Mouse (Mus musculus) CH12.LX (cell line): Measurements from ENCODE around the gene 3830406C13Rik. TPM values are rescaled to one million over a fixed set of nuclear protein-coding genes. Genes with fewer than 3 reads are reported as not detected.

Source experiments
- DNase-seq: peaks from one replicate; pipeline ENCODE4 v3.0.0-alpha.2; 2013; ENCODE audit errors: extremely low read depth
- H3K27ac ChIP-seq: 2 replicates; pipeline ENCODE4 v1.5.1; 2012; ENCODE audit warnings: low read depth, mild to moderate bottlenecking, control low read depth, moderate library complexity; ENCODE audit not compliant: insufficient read depth
- H3K27me3 ChIP-seq: replicated peaks from 2 replicates; pipeline ENCODE3; 2012; ENCODE audit warnings: inconsistent platforms
- H3K36me3 ChIP-seq, 2 experiments: replicated peaks in 1 of 2; 2 replicates each; pipeline versions ENCODE3 to v1.6.1; 2012; ENCODE audit warnings: inconsistent platforms in 1 of 2, low read length in 1 of 2, mild to moderate bottlenecking in 1 of 2, mixed read lengths in 1 of 2, moderate library complexity in 1 of 2; ENCODE audit not compliant: control insufficient read depth in 1 of 2, insufficient read depth in 1 of 2
- H3K4me1 ChIP-seq, 2 experiments: 2 replicates each; pipeline ENCODE4 v1.6.1; 2012; ENCODE audit warnings: inconsistent platforms in 1 of 2, moderate library complexity in 1 of 2; ENCODE audit not compliant: insufficient read depth in 2 of 2, control insufficient read depth in 1 of 2
- H3K4me2 ChIP-seq: 2 replicates; pipeline ENCODE4 v1.6.1; 2012; ENCODE audit warnings: low read depth, mild to moderate bottlenecking, control low read depth; ENCODE audit not compliant: poor library complexity, insufficient read depth, severe bottlenecking
- H3K4me3 ChIP-seq, 3 experiments: fragments of 150-350 bp in 1 of 3; sonication (generic) in 1 of 3; replicated peaks in 1 of 3; 2 replicates each; pipeline versions ENCODE3 to v1.5.1; 2011 to 2012; ENCODE audit warnings: low read depth in 2 of 3, low read length in 2 of 3, mild to moderate bottlenecking in 2 of 3, moderate library complexity in 2 of 3, control low read depth in 1 of 3, improper control_type of control experiment in 1 of 3, inconsistent platforms in 1 of 3, mixed read lengths in 1 of 3; ENCODE audit not compliant: poor library complexity in 1 of 3
- H3K79me2 ChIP-seq: replicated peaks from 2 replicates; pipeline ENCODE4 v1.6.1; 2012; ENCODE audit warnings: mild to moderate bottlenecking, moderate library complexity; ENCODE audit not compliant: control insufficient read depth, poor library complexity, insufficient read depth, severe bottlenecking; ENCODE audit errors: extremely low read depth
- H3K9ac ChIP-seq: 2 replicates; pipeline ENCODE4 v1.6.1; 2012; ENCODE audit warnings: low read depth, mild to moderate bottlenecking, control low read depth, moderate library complexity; ENCODE audit not compliant: insufficient read depth
- H3K9me3 ChIP-seq: replicated peaks from 2 replicates; pipeline ENCODE3; 2012; ENCODE audit warnings: low read length, inconsistent platforms, mixed read lengths
- CHD1 ChIP-seq: IDR thresholded peaks from 2 replicates; pipeline ENCODE4 v1.6.1; 2012; ENCODE audit warnings: low read depth, low read length, improper control_type of control experiment, inconsistent platforms
- CHD2 ChIP-seq: IDR thresholded peaks from 2 replicates; pipeline ENCODE4 v1.6.1; 2011; ENCODE audit warnings: low read length, improper control_type of control experiment
- CTCF ChIP-seq, 2 experiments: IDR thresholded peaks in 1 of 2; conservative IDR thresholded peaks in 1 of 2; 2 replicates each; pipeline ENCODE4 v1.5.1; 2011 to 2012; ENCODE audit warnings: low read depth in 2 of 2, low read length in 2 of 2, improper control_type of control experiment in 1 of 2, inconsistent platforms in 1 of 2, mild to moderate bottlenecking in 1 of 2, moderate library complexity in 1 of 2
- ELF1 ChIP-seq: IDR thresholded peaks from 2 replicates; pipeline ENCODE4 v1.6.1; 2014; ENCODE audit warnings: low read depth, mild to moderate bottlenecking, inconsistent platforms, low read length, improper control_type of control experiment
- EP300 ChIP-seq: IDR thresholded peaks from 2 replicates; pipeline ENCODE4 v1.6.1; 2011; ENCODE audit warnings: low read length, improper control_type of control experiment
- IRF4 ChIP-seq: IDR thresholded peaks from 2 replicates; pipeline ENCODE4 v1.6.1; 2014; ENCODE audit warnings: low read depth, mild to moderate bottlenecking, inconsistent platforms, low read length, improper control_type of control experiment
- MAX ChIP-seq: IDR thresholded peaks from 2 replicates; pipeline ENCODE4 v1.6.1; 2011; ENCODE audit warnings: low read length, improper control_type of control experiment
- MAZ ChIP-seq: IDR thresholded peaks from 2 replicates; pipeline ENCODE4 v1.6.1; 2012; ENCODE audit warnings: low read depth, mild to moderate bottlenecking, inconsistent platforms, low read length, improper control_type of control experiment, moderate library complexity
- NRF1 ChIP-seq: IDR thresholded peaks from 2 replicates; pipeline ENCODE4 v1.6.1; 2014; ENCODE audit warnings: low read depth, mild to moderate bottlenecking, inconsistent platforms, low read length, improper control_type of control experiment, moderate library complexity
- PAX5 ChIP-seq: IDR thresholded peaks from 2 replicates; pipeline ENCODE4 v1.6.1; 2012; ENCODE audit warnings: low read length, inconsistent platforms, mixed read lengths
- POLR2A ChIP-seq: IDR thresholded peaks from 2 replicates; pipeline ENCODE4 v1.6.1; 2011; ENCODE audit warnings: low read depth, mild to moderate bottlenecking, improper control_type of control experiment, low read length
- POLR2AphosphoS2 ChIP-seq: IDR thresholded peaks from 2 replicates; pipeline ENCODE4 v1.6.1; 2011; ENCODE audit warnings: low read depth, low read length, improper control_type of control experiment
- RAD21 ChIP-seq: IDR thresholded peaks from 2 replicates; pipeline ENCODE4 v1.6.1; 2011; ENCODE audit warnings: low read depth, mild to moderate bottlenecking, low read length, improper control_type of control experiment, moderate library complexity
- RCOR1 ChIP-seq: conservative IDR thresholded peaks from 2 replicates; pipeline ENCODE4 v1.6.1; 2012; ENCODE audit warnings: low read depth, mild to moderate bottlenecking, inconsistent platforms, low read length, improper control_type of control experiment
- UBTF ChIP-seq: IDR thresholded peaks from 2 replicates; pipeline ENCODE4 v1.6.1; 2012; ENCODE audit warnings: low read depth, mild to moderate bottlenecking, inconsistent platforms, low read length, improper control_type of control experiment, moderate library complexity
- USF1 ChIP-seq: IDR thresholded peaks from 2 replicates; pipeline ENCODE4 v1.6.1; 2014; ENCODE audit warnings: low read depth, mild to moderate bottlenecking, inconsistent platforms, low read length, improper control_type of control experiment
- ZKSCAN1 ChIP-seq: IDR thresholded peaks from 2 replicates; pipeline ENCODE4 v1.6.1; 2012; ENCODE audit warnings: low read depth, inconsistent platforms, low read length, improper control_type of control experiment, borderline replicate concordance
- ZMIZ1 ChIP-seq: IDR thresholded peaks from 2 replicates; pipeline ENCODE4 v1.6.1; 2012; ENCODE audit warnings: low read depth, mild to moderate bottlenecking, inconsistent platforms, low read length, improper control_type of control experiment
- ZNF384 ChIP-seq: IDR thresholded peaks from 2 replicates; pipeline ENCODE4 v1.6.1; 2012; ENCODE audit warnings: low read depth, low read length, improper control_type of control experiment, inconsistent platforms
- dilution Hi-C: fragments of 300-500 bp; cut with MboI; formaldehyde crosslinking; loops from 2 replicates; pipeline ENCODE4 v1.14.3; 2020; ENCODE audit warnings: low sequenced_read_pairs; ENCODE audit not compliant: extremely low pct_unique_long_range_greater_than_20kb, extremely low pct_ligation_motif_present
- in situ Hi-C: fragments of 300-500 bp; cut with MboI; formaldehyde crosslinking; loops from 3 replicates; pipeline ENCODE4 v1.14.3; 2019; ENCODE audit warnings: low sequenced_read_pairs, low pct_ligation_motif_present, low pct_unique_long_range_greater_than_20kb, mixed read lengths
- polyA plus RNA-seq: library from polyadenylated mRNA; unstranded; fragments of >175 nt; gene quantifications from 2 replicates; pipeline ENCODE4 v1.2.1, GENCODE M21; 2012; ENCODE audit warnings: low read depth; ENCODE audit not compliant: insufficient read length
- total RNA-seq, 2 experiments: library from RNA; depleted of rRNA; stranded (reverse); fragments of 300-350 nt in 1 of 2; fragments of >200 nt in 1 of 2; gene quantifications; 2 replicates each; pipeline ENCODE4 v1.2.3; 2012 to 2014

The 3830406C13Rik gene
- total and polyA plus RNA-seq, 3 experiments: 14.5 to 28.7 (median 27.8) TPM

- Histone ChIP-seq H3K27ac (no peak overlapping the region), H3K79me2 (no peaks in the 10 kb centered on the region), H3K4me1 (no peaks in the 10 kb centered on the region), H3K9me3 (peaks cover 20% of the 10 kb centered on the region), H3K27me3 (no peaks in the 10 kb centered on the region), H3K4me2 (no peak overlapping the region), H3K36me3 (no peaks in the 10 kb centered on the region), H3K9ac (no peak overlapping the region), H3K4me3 (no peak overlapping the region)
- DNase-seq: no peak
- dilution Hi-C loops (no loop called here), in situ Hi-C loops (no loop called here)
- no peak for TF ChIP-seq MAX
- no peak for TF ChIP-seq ZMIZ1
- no peak for TF ChIP-seq POLR2A
- TF ChIP-seq PAX5: no peak
Measured at GRCm38 (mm10) chr14:12341075-12341788, 57.3 kb downstream of the 3830406C13Rik start.

GRCm38 (mm10) chr14:12341789-12342457 lies 58.0 kb downstream of the 3830406C13Rik start:
- Histone ChIP-seq H3K4me1 (no peaks in the 10 kb centered on the region), H3K4me3 (no peak overlapping the region), H3K9ac (no peak overlapping the region), H3K27me3 (no peaks in the 10 kb centered on the region), H3K79me2 (no peaks in the 10 kb centered on the region), H3K36me3 (no peaks in the 10 kb centered on the region), H3K27ac (no peak overlapping the region), H3K4me2 (no peak overlapping the region), H3K9me3 (peaks cover 22% of the 10 kb centered on the region)
- in situ Hi-C loops: no loop called here
- TF ChIP-seq CHD1: no peak
- TF ChIP-seq IRF4: no peak
- TF ChIP-seq USF1: no peak
- TF ChIP-seq ZKSCAN1: no peak
- TF ChIP-seq NRF1: no peak
- TF ChIP-seq CHD2: no peak
- DNase-seq: no peak
- dilution Hi-C loops: no loop called here

GRCm38 (mm10) chr14:12342458-12343131 lies 58.6 kb downstream of the 3830406C13Rik start:
- Histone ChIP-seq H3K79me2 (no peaks in the 10 kb centered on the region), H3K4me2 (no peak overlapping the region), H3K27ac (no peak overlapping the region)
- no peak for DNase-seq
- in situ Hi-C loops: no loop called here
- no peak for TF ChIP-seq EP300
- no peak for TF ChIP-seq ZKSCAN1
- TF ChIP-seq CHD1: no peak
- no peak for TF ChIP-seq POLR2AphosphoS2
- TF ChIP-seq NRF1: no peak
- no peak for TF ChIP-seq UBTF
- TF ChIP-seq MAZ: no peak
- TF ChIP-seq RAD21: no peak
- TF ChIP-seq ZMIZ1: no peak
- no peak for TF ChIP-seq RCOR1
- no peak for TF ChIP-seq ELF1
- TF ChIP-seq CTCF (conservative IDR thresholded peaks at IDR 0.05 in 1 of 2, IDR thresholded peaks at IDR 0.05 in 1 of 2; ENCODE audit: low read depth in 2 of 2, low read length in 2 of 2): no peak
- no peak for TF ChIP-seq ZNF384
- TF ChIP-seq, all 38 proteins: peak for 0
- dilution Hi-C loops: no loop called here
- Histone ChIP-seq H3K9me3 (peaks cover 22% of the 10 kb centered on the region), H3K9ac (no peak overlapping the region), H3K4me1 (no peaks in the 10 kb centered on the region), H3K27me3 (no peaks in the 10 kb centered on the region), H3K4me3 (no peak overlapping the region), H3K36me3 (no peaks in the 10 kb centered on the region)
